Mouse (Mus musculus): Measurements from ENCODE around the gene C2cd4d. TPM values are rescaled to one million over a fixed set of nuclear protein-coding genes. Genes with fewer than 3 reads are reported as not detected.

The C2cd4d gene
- polyA plus RNA-seq, 1 experiment from 2014 or later: 0.21 TPM

- no peaks in the 10 kb centered on the region for H3K36me3 ChIP-seq
- H3K27ac ChIP-seq: no peak overlapping the region
- no peaks in the 10 kb centered on the region for H3K9me3 ChIP-seq (replicated peaks)
- no peak overlapping the region for H3K4me3 ChIP-seq
- no peak for ATAC-seq
- 62% methylated on average over 4 of the region's 4 CpGs for WGBS (ENCODE audit: insufficient replicate concordance)
- H3K4me2 ChIP-seq: no peak overlapping the region
- peaks cover 56% of the 10 kb centered on the region for H3K27me3 ChIP-seq (replicated peaks)
- no peaks in the 10 kb centered on the region for H3K4me1 ChIP-seq
- H3K9ac ChIP-seq: no peak overlapping the region
These were observed 34.6 kb downstream of the C2cd4d start for GRCm38 (mm10) chr3:94396851-94397250.

GRCm38 (mm10) chr3:94398217-94398616 is 36.0 kb downstream of the C2cd4d start, which contains the start of gene Lingo4:
Gene Lingo4, plus strand, starts transcription at chr3:94398517.
- Histone ChIP-seq H3K27ac (no peak within 1 kb of the TSS), H3K9me3 (replicated peaks) (no peaks in the 10 kb centered on the region), H3K4me1 (no peaks in the 10 kb centered on the region), H3K4me2 (peak within 1 kb of the TSS; percentile 29; the same call in 1 of the 2 replicates), H3K9ac (no peak within 1 kb of the TSS), H3K4me3 (no peak within 1 kb of the TSS), H3K36me3 (no peaks in the 10 kb centered on the region), H3K27me3 (replicated peaks) (peaks cover 70% of the 10 kb centered on the region)
- no peak for ATAC-seq
- WGBS (ENCODE audit: insufficient replicate concordance): 54% methylated on average over 6 of the region's 6 CpGs

- Histone ChIP-seq H3K4me1 (no peaks in the 10 kb centered on the region), H3K36me3 (no peaks in the 10 kb centered on the region), H3K27ac (no peak overlapping the region), H3K4me3 (no peak overlapping the region), H3K27me3 (replicated peaks) (peaks cover 78% of the 10 kb centered on the region), H3K4me2 (peak overlapping the region; percentile 29; the same call in 1 of the 2 replicates), H3K9ac (no peak overlapping the region), H3K9me3 (replicated peaks) (no peaks in the 10 kb centered on the region)
- 7% methylated on average over 20 of the region's 20 CpGs for WGBS (ENCODE audit: insufficient replicate concordance)
- ATAC-seq: no peak
These were observed 36.8 kb downstream of the C2cd4d start for GRCm38 (mm10) chr3:94398943-94399481.

GRCm38 (mm10) chr3:94399663-94400310 is 37.5 kb downstream of the C2cd4d start:
- WGBS (ENCODE audit: insufficient replicate concordance): 34% methylated on average over 5 of the region's 5 CpGs

GRCm38 (mm10) chr3:94402451-94402850 is 40.2 kb downstream of the C2cd4d start:
- Histone ChIP-seq H3K9ac (no peak overlapping the region), H3K36me3 (no peaks in the 10 kb centered on the region), H3K4me2 (no peak overlapping the region), H3K9me3 (replicated peaks) (no peaks in the 10 kb centered on the region), H3K27ac (no peak overlapping the region), H3K4me3 (no peak overlapping the region), H3K4me1 (no peaks in the 10 kb centered on the region), H3K27me3 (replicated peaks) (peaks cover 88% of the 10 kb centered on the region)
- WGBS (ENCODE audit: insufficient replicate concordance): 41% methylated on average over 8 of the region's 8 CpGs
- 0 out of 2 replicates have a peak, but pooled peaks have one; percentile 15 for ATAC-seq

More at GRCm38 (mm10) chr3:94399663-94400310, 37.5 kb downstream of the C2cd4d start:
- H3K9me3 ChIP-seq (replicated peaks): no peaks in the 10 kb centered on the region
- no peak overlapping the region for H3K4me2 ChIP-seq
- no peak for ATAC-seq
- H3K4me3 ChIP-seq: no peak overlapping the region
- H3K4me1 ChIP-seq: no peaks in the 10 kb centered on the region
- H3K36me3 ChIP-seq: no peaks in the 10 kb centered on the region
- no peak overlapping the region for H3K27ac ChIP-seq
- H3K9ac ChIP-seq: no peak overlapping the region
- peaks cover 85% of the 10 kb centered on the region for H3K27me3 ChIP-seq (replicated peaks)

- H3K27ac ChIP-seq: no peak overlapping the region
These were observed 42.3 kb downstream of the C2cd4d start for GRCm38 (mm10) chr3:94404366-94405054.

GRCm38 (mm10) chr3:94405561-94405960 is 43.3 kb downstream of the C2cd4d start:
- no peaks in the 10 kb centered on the region for H3K9me3 ChIP-seq (replicated peaks)
- no peak overlapping the region for H3K4me3 ChIP-seq
- H3K27me3 ChIP-seq (replicated peaks): peaks cover 59% of the 10 kb centered on the region
- H3K4me2 ChIP-seq: no peak overlapping the region
- no peak overlapping the region for H3K9ac ChIP-seq
- ATAC-seq: no peak
- 59% methylated on average over 4 of the region's 4 CpGs for WGBS (ENCODE audit: insufficient replicate concordance)
- H3K27ac ChIP-seq: no peak overlapping the region
- no peaks in the 10 kb centered on the region for H3K4me1 ChIP-seq
- no peaks in the 10 kb centered on the region for H3K36me3 ChIP-seq

More at GRCm38 (mm10) chr3:94404366-94405054, 42.3 kb downstream of the C2cd4d start:
- H3K9me3 ChIP-seq (replicated peaks): no peaks in the 10 kb centered on the region
- WGBS (ENCODE audit: insufficient replicate concordance): 22% methylated on average over 7 of the region's 7 CpGs
- no peak overlapping the region for H3K9ac ChIP-seq
- H3K27me3 ChIP-seq (replicated peaks): peaks cover 68% of the 10 kb centered on the region
- H3K36me3 ChIP-seq: no peaks in the 10 kb centered on the region
- H3K4me2 ChIP-seq: no peak overlapping the region
- no peak for ATAC-seq
- no peak overlapping the region for H3K4me3 ChIP-seq
- no peaks in the 10 kb centered on the region for H3K4me1 ChIP-seq

- no peaks in the 10 kb centered on the region for H3K36me3 ChIP-seq
- 9% methylated on average over 25 of the region's 25 CpGs for WGBS (ENCODE audit: insufficient replicate concordance)
- peak; percentile 36 for ATAC-seq
- H3K27ac ChIP-seq: no peak overlapping the region
- peak overlapping the region; percentile 50 for H3K4me3 ChIP-seq
- peaks cover 26% of the 10 kb centered on the region for H3K27me3 ChIP-seq (replicated peaks)
- H3K9me3 ChIP-seq (replicated peaks): no peaks in the 10 kb centered on the region
- H3K4me1 ChIP-seq: peaks cover 15% of the 10 kb centered on the region
- peak overlapping the region; percentile 53 for H3K9ac ChIP-seq
- peak overlapping the region; percentile 74 for H3K4me2 ChIP-seq
These were observed 50.3 kb downstream of the C2cd4d start for GRCm38 (mm10) chr3:94412530-94412929.

- peak within 1 kb of the TSS; percentile 50 for H3K4me3 ChIP-seq
- H3K9ac ChIP-seq: peak within 1 kb of the TSS; percentile 53
- no peaks in the 10 kb centered on the region for H3K9me3 ChIP-seq (replicated peaks)
- 11% methylated on average over 52 of the region's 52 CpGs for WGBS (ENCODE audit: insufficient replicate concordance)
- peaks cover 26% of the 10 kb centered on the region for H3K27me3 ChIP-seq (replicated peaks)
- H3K27ac ChIP-seq: no peak within 1 kb of the TSS
- peak within 1 kb of the TSS; percentile 74 for H3K4me2 ChIP-seq
- peaks cover 15% of the 10 kb centered on the region for H3K4me1 ChIP-seq
- no peaks in the 10 kb centered on the region for H3K36me3 ChIP-seq
- ATAC-seq: peak; percentile 94
These were observed 50.9 kb downstream of the C2cd4d start, which contains the start of gene Tdrkh for GRCm38 (mm10) chr3:94413031-94413679. Gene Tdrkh, plus strand, starts transcription at chr3:94413273.
